Mouse (Mus musculus) neural tube, embryonic 12.5 days (tissue): ENCODE measurements at regions not wholly inside any gene's neighbourhood (a gene's known extent, or its start where the extent isn't known, plus 50 kb on each side); places are given as distances from the start of the nearest gene placed in this dataset.
"Not testable (repeated sequence)": the region's sequence is repeated elsewhere in the genome, so short reads cannot be mapped to it uniquely, and the experiment has no call there.

Experiments
- ATAC-seq: fragments of 200-750 bp; cut with Nextera tagmentation; 2 replicates; pipeline ENCODE4 v1.8.0; 2017; ENCODE audit warnings: low read depth, mild to moderate bottlenecking, moderate TSS enrichment, moderate library complexity; ENCODE audit not compliant: low FRiP score
- H3K27ac ChIP-seq: fragments of 300-500 bp; sonication (generic); 2 replicates; pipeline ENCODE4 v1.5.1; 2016
- H3K27me3 ChIP-seq: fragments of 300-500 bp; sonication (generic); replicated peaks from 2 replicates; pipeline ENCODE4 v1.6.1; 2016; ENCODE audit warnings: mild to moderate bottlenecking
- H3K36me3 ChIP-seq: fragments of 300-500 bp; sonication (generic); 2 replicates; pipeline ENCODE4 v1.6.1; 2016; ENCODE audit warnings: mild to moderate bottlenecking
- H3K4me1 ChIP-seq: fragments of 300-500 bp; sonication (generic); 2 replicates; pipeline ENCODE4 v1.6.1; 2016
- H3K4me2 ChIP-seq: fragments of 300-500 bp; sonication (generic); replicated peaks from 2 replicates; pipeline ENCODE4 v1.6.1; 2016; ENCODE audit warnings: mild to moderate bottlenecking
- H3K4me3 ChIP-seq: fragments of 300-500 bp; sonication (generic); 2 replicates; pipeline ENCODE4 v1.5.1; 2016
- H3K9ac ChIP-seq: fragments of 300-500 bp; sonication (generic); 2 replicates; pipeline ENCODE4 v1.6.1; 2016; ENCODE audit warnings: mild to moderate bottlenecking
- H3K9me3 ChIP-seq: fragments of 300-500 bp; sonication (generic); 2 replicates; pipeline ENCODE4 v1.6.1; 2016; ENCODE audit warnings: mild to moderate bottlenecking
- whole genome bisulfite sequencing: fragments of 180-500 bp; shearing (Covaris S2); methylation state at CpG from one replicate; pipeline ENCODE4 v1.1.7; 2016; 5-methylcytosine and 5-hydroxymethylcytosine counted together

DNA sequence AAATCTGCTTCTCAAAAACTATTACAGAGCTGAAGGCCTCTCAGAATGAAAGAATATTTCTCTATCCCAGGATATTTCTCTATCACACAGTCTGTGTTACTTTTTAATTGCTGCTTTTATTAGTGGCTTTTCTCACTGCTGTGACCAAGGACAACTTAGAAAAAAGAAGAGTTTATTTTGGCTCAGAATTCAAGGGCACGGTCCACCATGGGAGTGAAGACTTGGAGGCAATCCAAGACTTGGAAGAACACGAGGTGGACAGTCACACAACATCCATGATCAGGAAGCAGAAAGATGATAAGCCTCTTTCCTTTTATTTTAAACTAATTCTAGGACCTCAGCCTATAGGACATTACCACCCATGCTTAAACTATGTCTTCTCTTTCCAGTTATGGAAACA lies 561.5 kb downstream of the Pdcd6ip start:
- no peaks in the 10 kb centered on the region for H3K27me3 ChIP-seq
- no peak overlapping the region for H3K27ac ChIP-seq
- 76% methylated on average over 2 of the region's 2 CpGs for WGBS
- H3K4me3 ChIP-seq, result no peak overlapping the region
- H3K36me3 ChIP-seq, result no peaks in the 10 kb centered on the region
- no peak for ATAC-seq
- H3K4me1 ChIP-seq, result no peaks in the 10 kb centered on the region
- no peak overlapping the region for H3K9ac ChIP-seq
- H3K4me2 ChIP-seq, result no peak overlapping the region
- H3K9me3 ChIP-seq, result no peaks in the 10 kb centered on the region

DNA sequence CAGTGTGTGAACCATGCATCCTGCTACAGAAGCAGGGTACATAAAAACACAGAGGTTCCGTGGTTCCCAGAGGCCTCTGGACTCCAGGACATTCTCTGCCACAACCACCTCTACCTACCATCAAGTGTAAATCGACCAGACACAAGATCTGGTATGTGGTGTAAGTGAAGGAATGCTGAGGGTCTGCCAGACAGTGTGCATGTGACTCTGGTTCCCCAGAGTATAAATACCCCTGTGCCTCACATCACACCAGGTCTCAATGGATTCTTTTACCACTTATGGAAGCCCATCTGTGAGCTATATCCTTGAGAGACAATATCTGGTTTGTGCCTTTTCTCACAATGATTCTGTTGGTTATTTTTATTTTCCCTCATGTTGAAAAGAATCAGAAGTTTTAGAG lies 563.0 kb downstream of the Pdcd6ip start:
- WGBS, result 67% methylated on average over 2 of the region's 2 CpGs
- no peaks in the 10 kb centered on the region for H3K9me3 ChIP-seq

DNA sequence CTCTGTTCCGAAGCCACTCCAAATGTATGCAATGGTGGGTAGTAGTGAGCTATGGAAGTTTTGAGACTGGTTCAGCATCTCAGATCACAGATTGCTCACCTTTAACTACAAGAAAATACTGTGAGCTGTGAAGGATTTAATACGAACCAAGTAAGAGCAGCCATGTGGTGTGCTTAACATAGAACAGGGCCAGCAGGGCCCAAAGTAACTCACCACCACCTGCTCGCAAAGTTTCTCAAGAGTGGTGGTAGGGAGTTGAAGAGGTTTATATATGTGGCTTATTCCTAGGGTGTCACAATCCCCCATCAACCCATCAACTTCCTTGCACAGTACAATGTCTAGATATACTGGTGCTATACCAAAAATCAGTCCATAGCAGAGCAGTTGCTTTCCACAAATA lies 573.4 kb downstream of the Pdcd6ip start:
- Histone ChIP-seq H3K4me1 (no peaks in the 10 kb centered on the region), H3K4me2 (no peak overlapping the region), H3K27ac (no peak overlapping the region), H3K4me3 (no peak overlapping the region), H3K27me3 (no peaks in the 10 kb centered on the region), H3K9me3 (no peaks in the 10 kb centered on the region), H3K9ac (no peak overlapping the region), H3K36me3 (no peaks in the 10 kb centered on the region)
- no peak for ATAC-seq
- WGBS, result 94% methylated on average over 3 of the region's 3 CpGs

More for the DNA sequence above, 563.0 kb downstream of the Pdcd6ip start:
- ATAC-seq, result no peak
- no peak overlapping the region for H3K4me3 ChIP-seq
- H3K4me1 ChIP-seq, result no peaks in the 10 kb centered on the region
- H3K9ac ChIP-seq, result no peak overlapping the region
- H3K27me3 ChIP-seq, result no peaks in the 10 kb centered on the region
- no peak overlapping the region for H3K4me2 ChIP-seq
- no peak overlapping the region for H3K27ac ChIP-seq
- no peaks in the 10 kb centered on the region for H3K36me3 ChIP-seq

DNA sequence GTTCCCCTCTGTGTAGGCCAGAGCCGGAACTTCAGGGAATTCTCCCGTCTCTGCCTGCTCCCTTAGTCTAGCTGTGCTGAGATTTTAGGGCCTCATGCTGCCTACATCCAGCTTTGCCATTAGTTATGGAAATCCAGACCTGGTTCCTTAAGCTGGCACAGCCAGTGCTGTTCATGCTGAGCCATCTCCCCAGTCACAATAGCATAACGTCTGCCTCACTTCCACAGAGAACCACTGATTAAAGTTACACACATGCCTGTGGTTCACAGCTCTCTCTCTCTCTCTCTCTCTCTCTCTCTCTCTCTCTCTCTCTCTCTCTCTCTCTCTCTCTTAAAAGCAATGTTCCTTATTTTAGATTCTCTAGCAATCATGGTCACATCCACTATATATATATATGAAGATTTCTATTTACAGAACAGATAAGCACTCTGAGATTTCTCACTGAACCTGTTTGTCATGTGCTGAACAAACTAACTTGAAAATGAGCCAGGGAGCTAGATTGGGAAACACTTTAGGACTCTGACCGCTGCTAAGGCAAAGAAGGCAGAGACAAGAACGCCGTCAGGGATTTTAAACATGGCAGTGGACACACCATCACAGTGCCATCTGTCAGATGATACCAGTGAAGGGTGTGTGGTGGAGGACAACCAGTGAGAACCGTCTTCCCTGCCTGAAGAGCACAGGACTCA lies 584.9 kb downstream of the Pdcd6ip start:
- WGBS, result 81% methylated on average over 7 of the region's 7 CpGs

DNA sequence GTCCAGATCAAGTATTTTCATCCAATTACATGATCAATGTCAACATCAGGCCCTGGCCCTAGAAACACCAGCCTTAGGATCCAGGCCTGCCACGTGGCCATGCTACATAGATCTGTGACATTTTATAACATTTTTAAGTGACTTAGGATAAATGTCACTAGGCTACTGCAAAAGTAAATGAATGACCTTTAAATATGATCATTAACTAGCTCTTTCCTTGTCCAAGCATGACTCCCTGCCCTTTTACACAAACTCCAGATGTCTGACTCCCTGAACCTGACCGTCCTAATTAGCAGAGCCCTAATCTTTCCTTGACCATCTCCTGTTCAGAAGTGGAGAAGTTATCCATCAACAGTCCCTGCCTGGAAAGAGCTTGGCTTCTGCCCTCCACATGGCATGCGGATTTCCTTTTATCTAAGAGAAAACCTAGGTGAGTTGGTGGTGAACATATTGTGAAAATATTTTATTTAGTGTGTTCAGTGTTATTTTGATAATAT lies 585.8 kb downstream of the Pdcd6ip start:
- Histone ChIP-seq H3K36me3 (no peaks in the 10 kb centered on the region), H3K4me2 (no peak overlapping the region), H3K9me3 (no peaks in the 10 kb centered on the region), H3K9ac (no peak overlapping the region), H3K27ac (no peak overlapping the region), H3K27me3 (no peaks in the 10 kb centered on the region), H3K4me1 (no peaks in the 10 kb centered on the region), H3K4me3 (no peak overlapping the region)
- no peak for ATAC-seq
- WGBS, result 82% methylated on average over 3 of the region's 3 CpGs

More for the DNA sequence above, 584.9 kb downstream of the Pdcd6ip start:
- Histone ChIP-seq H3K4me2 (no peak overlapping the region), H3K27me3 (no peaks in the 10 kb centered on the region), H3K4me3 (no peak overlapping the region), H3K36me3 (no peaks in the 10 kb centered on the region), H3K9me3 (no peaks in the 10 kb centered on the region), H3K4me1 (no peaks in the 10 kb centered on the region), H3K27ac (no peak overlapping the region), H3K9ac (no peak overlapping the region)
- no peak for ATAC-seq

DNA sequence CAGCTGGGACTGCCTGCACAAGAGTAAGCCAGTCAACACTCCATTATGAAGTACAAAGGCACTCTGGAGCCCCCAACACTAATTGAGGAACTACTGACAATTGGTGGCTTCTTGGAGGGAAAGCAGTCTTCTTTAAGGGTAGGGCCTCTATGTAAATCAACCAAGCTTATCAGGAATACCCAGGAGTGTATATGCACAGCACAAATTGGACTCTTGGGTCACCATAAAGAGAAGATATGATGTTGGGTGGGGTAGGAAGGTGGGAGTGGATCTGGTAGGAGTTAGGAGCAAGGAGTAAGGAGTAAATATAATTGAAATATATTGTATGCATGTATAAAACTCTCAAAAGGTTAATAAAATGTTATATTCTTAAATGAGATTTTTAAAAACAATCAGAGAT lies 587.7 kb downstream of the Pdcd6ip start:
- Histone ChIP-seq H3K27ac (no peak overlapping the region), H3K4me1 (no peaks in the 10 kb centered on the region)
- ATAC-seq, result no peak

DNA sequence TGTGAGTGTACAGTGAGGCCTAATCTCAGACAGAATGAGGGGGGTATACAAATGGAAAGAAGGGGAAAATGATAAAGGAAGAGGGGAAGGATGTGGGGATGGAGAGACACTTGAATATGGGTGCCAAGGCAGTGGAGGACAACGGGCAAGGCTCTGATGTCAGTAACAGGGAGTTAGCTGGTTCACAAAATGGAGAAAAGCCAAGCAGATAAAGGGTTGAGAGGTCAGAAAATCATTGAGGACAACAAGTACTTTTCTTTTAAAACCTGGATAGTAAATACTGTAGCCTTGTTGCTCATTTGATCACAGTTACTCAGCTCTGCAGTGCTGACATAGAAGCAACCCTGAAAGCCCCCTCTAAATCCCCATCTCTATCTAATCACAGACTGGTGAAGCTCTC lies 588.3 kb downstream of the Pdcd6ip start:
- no peak overlapping the region for H3K9ac ChIP-seq
- no peak overlapping the region for H3K4me3 ChIP-seq
- no peaks in the 10 kb centered on the region for H3K27me3 ChIP-seq
- no peaks in the 10 kb centered on the region for H3K36me3 ChIP-seq
- no peak overlapping the region for H3K4me2 ChIP-seq
- H3K27ac ChIP-seq, result no peak overlapping the region
- no peaks in the 10 kb centered on the region for H3K9me3 ChIP-seq
- ATAC-seq, result no peak
- WGBS, result 88% methylated on average over 1 of the region's 1 CpGs
- H3K4me1 ChIP-seq, result no peaks in the 10 kb centered on the region

More for the DNA sequence above, 587.7 kb downstream of the Pdcd6ip start:
- Histone ChIP-seq H3K27me3 (no peaks in the 10 kb centered on the region), H3K36me3 (no peaks in the 10 kb centered on the region), H3K4me3 (no peak overlapping the region), H3K9ac (no peak overlapping the region), H3K4me2 (no peak overlapping the region), H3K9me3 (no peaks in the 10 kb centered on the region)

DNA sequence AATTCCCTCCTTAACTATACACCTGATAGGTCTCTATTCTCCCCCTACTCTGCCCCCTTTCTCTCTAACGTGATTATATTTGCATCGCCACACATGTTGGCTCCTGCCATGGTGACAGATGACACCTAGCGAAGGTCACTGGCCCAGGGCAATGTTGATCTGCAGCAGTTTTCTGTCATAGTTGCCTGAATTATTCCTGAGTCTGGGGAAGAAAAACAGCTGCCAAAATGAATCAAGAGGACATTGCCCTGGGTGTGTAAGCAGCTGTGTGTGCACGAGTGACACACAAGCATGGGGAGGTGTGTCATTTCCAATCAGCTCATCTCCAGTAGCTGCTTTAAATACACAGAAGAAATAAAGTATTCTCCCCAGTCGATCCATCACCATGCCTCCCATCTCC lies 592.5 kb downstream of the Pdcd6ip start:
- no peak overlapping the region for H3K9ac ChIP-seq
- H3K4me3 ChIP-seq, result no peak overlapping the region
- H3K36me3 ChIP-seq, result no peaks in the 10 kb centered on the region
- ATAC-seq, result no peak
- no peaks in the 10 kb centered on the region for H3K27me3 ChIP-seq
- H3K4me1 ChIP-seq, result no peaks in the 10 kb centered on the region
- H3K4me2 ChIP-seq, result no peak overlapping the region
- WGBS, result 72% methylated on average over 5 of the region's 5 CpGs
- H3K9me3 ChIP-seq, result no peaks in the 10 kb centered on the region
- H3K27ac ChIP-seq, result no peak overlapping the region

DNA sequence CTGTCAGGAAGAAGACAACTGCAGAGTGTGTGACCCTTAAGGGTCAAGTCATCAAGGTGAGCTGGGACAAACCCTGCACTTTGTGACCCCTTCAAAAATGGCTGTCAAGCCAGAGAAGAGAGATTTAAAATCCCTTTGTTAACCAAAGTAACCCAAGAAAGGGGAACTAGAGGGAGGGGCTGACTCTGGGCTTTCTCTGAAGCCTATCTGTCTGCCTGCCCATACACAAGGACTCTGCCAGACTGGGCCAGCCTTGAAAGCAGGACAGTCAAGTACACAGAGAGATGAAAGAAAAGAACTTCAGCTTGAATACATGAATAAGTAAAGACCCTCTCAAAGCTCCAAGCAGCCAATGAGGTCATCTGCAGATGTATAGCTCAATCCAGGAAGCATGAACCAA lies 595.3 kb downstream of the Pdcd6ip start:
- no peaks in the 10 kb centered on the region for H3K36me3 ChIP-seq
- H3K4me1 ChIP-seq, result no peaks in the 10 kb centered on the region
- no peak overlapping the region for H3K4me2 ChIP-seq
- no peaks in the 10 kb centered on the region for H3K27me3 ChIP-seq
- H3K27ac ChIP-seq, result no peak overlapping the region
- H3K9me3 ChIP-seq, result no peaks in the 10 kb centered on the region
- no peak for ATAC-seq
- no peak overlapping the region for H3K9ac ChIP-seq
- H3K4me3 ChIP-seq, result no peak overlapping the region

DNA sequence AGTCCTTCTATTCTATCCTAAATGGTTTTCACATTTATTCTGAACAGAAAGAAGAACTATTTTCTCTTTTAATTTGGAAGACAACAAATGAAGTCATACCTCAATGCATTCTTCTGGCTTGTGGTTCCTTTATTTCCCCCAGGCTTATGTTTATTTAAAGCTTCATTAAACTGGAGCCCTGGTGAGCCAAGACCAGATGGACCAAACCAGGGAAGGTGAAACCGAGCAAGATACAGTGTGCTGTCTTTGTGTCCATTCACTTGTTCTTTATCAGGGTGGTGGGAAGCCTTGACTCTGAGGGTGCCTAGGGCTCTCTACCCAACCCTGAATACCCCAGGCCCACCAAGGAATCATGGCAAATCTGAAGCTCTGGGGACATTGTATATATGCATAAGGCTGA lies 606.3 kb downstream of the Pdcd6ip start:
- Histone ChIP-seq H3K9ac (no peak overlapping the region), H3K27ac (no peak overlapping the region), H3K9me3 (no peaks in the 10 kb centered on the region), H3K36me3 (no peaks in the 10 kb centered on the region), H3K27me3 (no peaks in the 10 kb centered on the region), H3K4me2 (no peak overlapping the region), H3K4me3 (no peak overlapping the region), H3K4me1 (no peaks in the 10 kb centered on the region)
- no peak for ATAC-seq
- whole genome bisulfite sequencing, result 70% methylated on average over 1 of the region's 1 CpGs

DNA sequence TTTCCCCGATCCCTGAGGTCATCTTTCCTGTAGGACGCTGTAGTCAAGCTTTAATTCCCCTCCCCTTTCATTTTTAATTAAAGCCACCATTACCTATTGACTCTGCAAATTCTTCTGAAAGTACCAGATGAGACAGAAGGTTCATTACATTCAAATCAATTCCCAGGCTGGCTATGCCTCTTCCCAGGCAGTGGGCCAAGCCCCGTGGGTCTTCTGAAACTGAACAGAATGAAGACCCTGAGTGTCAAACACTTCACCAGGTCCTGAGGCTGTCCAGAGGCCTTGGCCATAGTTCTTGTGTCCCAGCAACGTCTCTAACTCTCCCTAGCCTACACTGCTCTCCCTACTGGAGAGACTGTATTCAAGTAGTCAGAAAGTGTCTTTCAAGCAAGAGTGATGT lies 607.4 kb downstream of the Pdcd6ip start:
- ATAC-seq, result no peak
- 70% methylated on average over 4 of the region's 4 CpGs for WGBS
- no peaks in the 10 kb centered on the region for H3K4me1 ChIP-seq

DNA sequence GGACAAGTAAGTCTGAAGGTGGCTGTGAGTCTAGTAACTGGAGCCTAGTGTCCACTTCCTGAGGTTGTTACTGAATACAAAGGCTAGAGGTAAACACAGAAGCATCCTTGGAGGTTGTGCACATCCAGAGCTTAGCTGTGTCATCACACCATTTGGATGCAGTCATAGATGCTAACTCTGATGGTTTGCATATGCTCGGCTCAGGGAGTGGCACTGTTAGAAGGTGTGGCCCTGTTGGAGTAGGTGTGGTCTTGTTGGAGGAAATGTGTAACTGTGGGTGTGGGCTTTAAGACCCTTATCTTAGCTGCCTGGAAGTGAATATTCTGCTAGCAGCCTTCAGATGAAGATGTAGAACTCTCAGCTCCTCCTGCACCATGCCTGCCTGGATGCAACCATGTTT lies 612.6 kb downstream of the Pdcd6ip start:
- not testable (repeated sequence) for H3K27me3 ChIP-seq, H3K9ac ChIP-seq, H3K27ac ChIP-seq, H3K36me3 ChIP-seq, H3K4me3 ChIP-seq, ATAC-seq, H3K9me3 ChIP-seq, H3K4me1 ChIP-seq, H3K4me2 ChIP-seq
- 94% methylated on average over 1 of the region's 1 CpGs for WGBS

More for the DNA sequence above, 607.4 kb downstream of the Pdcd6ip start:
- H3K36me3 ChIP-seq, result no peaks in the 10 kb centered on the region
- no peak overlapping the region for H3K4me2 ChIP-seq
- no peak overlapping the region for H3K4me3 ChIP-seq
- H3K27me3 ChIP-seq, result no peaks in the 10 kb centered on the region
- no peak overlapping the region for H3K9ac ChIP-seq
- 0 out of 2 replicates have a peak, but pooled peaks cover 8% of the 10 kb centered on the region for H3K9me3 ChIP-seq
- no peak overlapping the region for H3K27ac ChIP-seq

DNA sequence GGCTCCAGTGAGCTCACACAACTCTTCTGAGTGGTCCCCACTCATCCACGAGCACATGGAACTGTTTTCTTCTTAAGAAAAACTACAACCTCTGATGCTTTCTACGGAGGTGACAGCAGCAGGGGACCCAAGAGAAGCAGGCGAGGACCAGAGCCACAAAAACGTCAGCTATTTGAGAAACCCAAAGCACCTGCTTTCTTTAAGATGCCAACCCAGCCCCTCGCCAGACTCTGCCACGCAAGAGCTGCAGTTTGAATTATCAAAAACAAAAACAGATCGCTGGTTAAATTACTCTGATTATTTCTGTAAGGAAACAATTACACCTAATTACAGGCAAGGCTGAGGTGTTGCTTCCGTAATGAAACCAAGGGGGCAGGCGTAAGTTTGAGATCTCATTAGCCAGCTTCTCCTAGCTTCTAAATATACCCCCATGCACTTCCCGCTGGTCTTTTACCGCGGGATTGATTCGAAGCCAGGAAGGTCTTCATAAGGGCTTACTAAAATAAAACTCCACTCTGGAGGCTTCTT lies 614.1 kb downstream of the Pdcd6ip start:
- Histone ChIP-seq H3K4me2 (no peak overlapping the region), H3K9me3 (0 out of 2 replicates have a peak, but pooled peaks cover 8% of the 10 kb centered on the region), H3K9ac (no peak overlapping the region), H3K27ac (no peak overlapping the region), H3K27me3 (no peaks in the 10 kb centered on the region), H3K4me1 (no peaks in the 10 kb centered on the region), H3K36me3 (no peaks in the 10 kb centered on the region), H3K4me3 (no peak overlapping the region)
- 83% methylated on average over 13 of the region's 13 CpGs for WGBS
- ATAC-seq, result no peak
